Comparison of ENCODE assay signal across 8 mouse cellular contexts in genomic region chr15:83527092-83527437, GRCm38 (mm10). TPM values are rescaled to one million over a fixed set of nuclear protein-coding genes. Genes with fewer than 3 reads are reported as not detected.
DNase-seq lines count a peak whose midpoint lies in the region; ATAC-seq and TF ChIP-seq lines count a peak whose summit lies in the region.

No protein-coding gene starts in this region.

- TF ChIP-seq POLR2A in small intestine, adult 2 months (IDR thresholded peaks at IDR 0.05; ENCODE audit: low read depth, low read length): no peak

- peak overlapping the region; percentile 89 for H3K4me2 ChIP-seq in forebrain, embryonic 13.5 days
- peak overlapping the region; percentile 90 for H3K4me2 ChIP-seq in liver, embryonic 12.5 days

- under 1% methylated on average over 26 of the region's 26 CpGs for WGBS in forebrain, embryonic 13.5 days
- WGBS in liver, embryonic 12.5 days (ENCODE audit: insufficient replicate concordance): 4% methylated on average over 26 of the region's 26 CpGs
- 4% methylated on average over 26 of the region's 26 CpGs for WGBS in small intestine, adult 2 months

- H3K9me3 ChIP-seq in forebrain, embryonic 13.5 days (replicated peaks): no peaks in the 10 kb centered on the region
- H3K9me3 ChIP-seq in liver, embryonic 12.5 days (replicated peaks): no peaks in the 10 kb centered on the region

- no peak for TF ChIP-seq CTCF in gastrocnemius, adult 2 months (IDR thresholded peaks at IDR 0.05)
- no peak for TF ChIP-seq CTCF in small intestine, adult 2 months (IDR thresholded peaks at IDR 0.05; ENCODE audit: extremely low read depth, insufficient read length, insufficient replicate concordance, low read depth, low read length)

- H3K4me3 ChIP-seq in gastrocnemius, adult 2 months: peak overlapping the region; percentile 92
- H3K4me3 ChIP-seq in forebrain, embryonic 13.5 days: peak overlapping the region; percentile 50
- H3K4me3 ChIP-seq in liver, embryonic 12.5 days: peak overlapping the region; percentile 62
- H3K4me3 ChIP-seq in small intestine, adult 2 months (ENCODE audit: low read depth, low read length): peak overlapping the region; percentile 69

- H3K27ac ChIP-seq in gastrocnemius, adult 2 months: peak overlapping the region; percentile 89
- no peak overlapping the region for H3K27ac ChIP-seq in forebrain, embryonic 13.5 days
- no peak overlapping the region for H3K27ac ChIP-seq in liver, embryonic 12.5 days
- no peak overlapping the region for H3K27ac ChIP-seq in small intestine, adult 2 months (ENCODE audit: insufficient read depth, low read depth, low read length)

- intact Hi-C loops in gastrocnemius, adult 2 months (cut with DNase I): no loop called here

- peaks cover 53% of the 10 kb centered on the region for H3K27me3 ChIP-seq in forebrain, embryonic 13.5 days
- H3K27me3 ChIP-seq in liver, embryonic 12.5 days (replicated peaks): peaks cover 87% of the 10 kb centered on the region
- H3K27me3 ChIP-seq in small intestine, adult 2 months (ENCODE audit: control insufficient read depth, insufficient read depth, low read length): peaks cover 8% of the 10 kb centered on the region; the same call in 1 of the 2 replicates

- peaks cover 15% of the 10 kb centered on the region for H3K4me1 ChIP-seq in forebrain, embryonic 13.5 days
- H3K4me1 ChIP-seq in liver, embryonic 12.5 days: peaks cover 51% of the 10 kb centered on the region
- peaks cover 3% of the 10 kb centered on the region; the same call in 1 of the 2 replicates for H3K4me1 ChIP-seq in small intestine, adult 2 months (ENCODE audit: control insufficient read depth, insufficient read depth, insufficient read length, low read length)

- H3K9ac ChIP-seq in forebrain, embryonic 13.5 days: peak overlapping the region; percentile 60
- peak overlapping the region; percentile 55 for H3K9ac ChIP-seq in liver, embryonic 12.5 days

- no peak for DNase-seq in gastrocnemius, adult 2 months
- no peak for DNase-seq in gastrocnemius, adult 8-10 months (ENCODE audit: low spot score in 2 of 2)
- peak; percentile 36 for DNase-seq in CD4-positive, CD25-positive, alpha-beta regulatory T cell, adult 2 months (ENCODE audit: low read depth, low spot score)
- no peak for DNase-seq in ovary, postnatal 36 days (ENCODE audit: low spot score)
- no peak for DNase-seq in thymus, postnatal 0 days (ENCODE audit: low spot score)

- H3K36me3 ChIP-seq in forebrain, embryonic 13.5 days (ENCODE audit: poor library complexity, severe bottlenecking): no peaks in the 10 kb centered on the region
- no peaks in the 10 kb centered on the region for H3K36me3 ChIP-seq in liver, embryonic 12.5 days
- no peaks in the 10 kb centered on the region for H3K36me3 ChIP-seq in small intestine, adult 2 months (ENCODE audit: control insufficient read depth, insufficient read depth, low read length)

- peak; percentile 36; the same call in 1 of the 2 replicates for ATAC-seq in forebrain, embryonic 13.5 days
- ATAC-seq in liver, embryonic 12.5 days: peak; percentile 16; the same call in 1 of the 2 replicates

RNA-seq across cellular contexts. Expression of gene Bik, which starts 0.4 kb away (rescaled TPM):
- 1 to 10 TPM in 1 of 2 experiments, under 1 TPM in 1; 0.50 to 1.2 TPM for total RNA-seq in gastrocnemius, adult 2 months (2021)
- 1 to 10 TPM; 1.1 to 2.5 (median 2.1) TPM for total RNA-seq in gastrocnemius, adult 8-10 months (2022)
- 1.5 and 1.6 TPM in 2 replicates for polyA plus RNA-seq in forebrain, embryonic 13.5 days (2015; fragmentation: Nextera tagmentation; extraction: Ambion mirVana)
- 2.2 and 2.7 TPM in 2 replicates for polyA plus RNA-seq in liver, embryonic 12.5 days (2016; fragmentation: Nextera tagmentation; extraction: Ambion mirVana)
- 2.1 and 5.8 TPM in 2 replicates for polyA plus RNA-seq in small intestine, adult 2 months (2012; rRNA removed)
- polyA plus RNA-seq in thymus, postnatal 0 days (2015; fragmentation: Nextera tagmentation; extraction: Ambion mirVana): 3.9 and 4.3 TPM in 2 replicates

RNA-seq across cellular contexts. Expression of gene Ttll1, which starts 16.4 kb away (rescaled TPM):
- 1 to 10 TPM; 2.5 to 3.8 TPM for total RNA-seq in gastrocnemius, adult 2 months (2021)
- total RNA-seq in gastrocnemius, adult 8-10 months (2022): 1 to 10 TPM; 2.7 to 4.2 (median 3.5) TPM
- 69.8 and 79.8 TPM in 2 replicates for polyA plus RNA-seq in forebrain, embryonic 13.5 days (2015; fragmentation: Nextera tagmentation; extraction: Ambion mirVana)
- 9.6 and 10.0 TPM in 2 replicates for polyA plus RNA-seq in liver, embryonic 12.5 days (2016; fragmentation: Nextera tagmentation; extraction: Ambion mirVana)
- polyA plus RNA-seq in small intestine, adult 2 months (2012; rRNA removed): 2.3 and 3.1 TPM in 2 replicates
- polyA plus RNA-seq in thymus, postnatal 0 days (2015; fragmentation: Nextera tagmentation; extraction: Ambion mirVana): 8.9 and 11.8 TPM in 2 replicates

RNA-seq across cellular contexts. Expression of gene Tspo, which starts 36.3 kb away (rescaled TPM):
- total RNA-seq in gastrocnemius, adult 2 months (2021): 10 to 100 TPM; 22.2 to 22.7 TPM
- total RNA-seq in gastrocnemius, adult 8-10 months (2022): 10 to 100 TPM; 25.3 to 34.8 (median 30.5) TPM
- polyA plus RNA-seq in forebrain, embryonic 13.5 days (2015; fragmentation: Nextera tagmentation; extraction: Ambion mirVana): 12.2 and 14.7 TPM in 2 replicates
- polyA plus RNA-seq in liver, embryonic 12.5 days (2016; fragmentation: Nextera tagmentation; extraction: Ambion mirVana): 186 and 192 TPM in 2 replicates
- polyA plus RNA-seq in small intestine, adult 2 months (2012; rRNA removed): 188 and 215 TPM in 2 replicates
- polyA plus RNA-seq in thymus, postnatal 0 days (2015; fragmentation: Nextera tagmentation; extraction: Ambion mirVana): 295 and 320 TPM in 2 replicates

RNA-seq across cellular contexts. Expression of gene Mcat, which starts 36.5 kb away (rescaled TPM):
- total RNA-seq in gastrocnemius, adult 2 months (2021): 10 to 100 TPM; 18.6 to 23.8 TPM
- 10 to 100 TPM; 21.9 to 25.0 (median 23.2) TPM for total RNA-seq in gastrocnemius, adult 8-10 months (2022)
- 32.4 and 38.9 TPM in 2 replicates for polyA plus RNA-seq in forebrain, embryonic 13.5 days (2015; fragmentation: Nextera tagmentation; extraction: Ambion mirVana)
- polyA plus RNA-seq in liver, embryonic 12.5 days (2016; fragmentation: Nextera tagmentation; extraction: Ambion mirVana): 27.1 and 28.1 TPM in 2 replicates
- 10.4 and 15.1 TPM in 2 replicates for polyA plus RNA-seq in small intestine, adult 2 months (2012; rRNA removed)
- 30.9 and 34.4 TPM in 2 replicates for polyA plus RNA-seq in thymus, postnatal 0 days (2015; fragmentation: Nextera tagmentation; extraction: Ambion mirVana)

Comparison
In these comparisons a context has a peak if more than half of its experiments do, and no peak if none do; other contexts are left out.
1. RNA of gene Tspo, which starts 36.3 kb away (polyA plus RNA-seq): 295 to 320 TPM in thymus, postnatal 0 days, 186 to 192 TPM in liver, embryonic 12.5 days and 188 to 215 TPM in small intestine, adult 2 months; 12.2 to 14.7 TPM in forebrain, embryonic 13.5 days; every median in the first group is over 10 times any median in the second.
2. Peak in every context shown above with its lines, with median percentiles within 50 percentile points of each other: H3K4me3 ChIP-seq.